Mouse (Mus musculus) cerebellum, adult 2 months (tissue): ENCODE measurements around the gene Raph1. TPM values are rescaled to one million over a fixed set of nuclear protein-coding genes. Genes with fewer than 3 reads are reported as not detected.

ENCODE experiments used
- DNase-seq, 2 experiments: peaks; one replicate each; pipeline ENCODE4 v3.0.0; 2021
- H3K27ac ChIP-seq: fragments of 200-500 bp; 2 replicates; pipeline ENCODE4 v1.5.1; 2012; ENCODE audit warnings: low read length, control low read depth, inconsistent platforms; ENCODE audit not compliant: insufficient read depth
- H3K27me3 ChIP-seq: fragments of 200-500 bp; 2 replicates; pipeline ENCODE4 v1.6.1; 2012; ENCODE audit warnings: inconsistent platforms, mild to moderate bottlenecking, low read length, moderate library complexity; ENCODE audit not compliant: control insufficient read depth, insufficient read depth
- H3K4me1 ChIP-seq: fragments of 200-500 bp; 2 replicates; pipeline ENCODE4 v1.6.1; 2011; ENCODE audit warnings: low read length; ENCODE audit not compliant: control insufficient read depth, insufficient read depth
- H3K4me3 ChIP-seq: fragments of 200-500 bp; replicated peaks from 2 replicates; pipeline ENCODE3; 2011; ENCODE audit warnings: mild to moderate bottlenecking, low read depth, low read length, control low read depth; ENCODE audit not compliant: insufficient read depth
- CTCF ChIP-seq: fragments of 200-500 bp; IDR thresholded peaks from 2 replicates; pipeline ENCODE4 v1.5.1; 2011; ENCODE audit warnings: low read depth, mild to moderate bottlenecking, control low read depth, low read length, moderate library complexity, borderline replicate concordance; ENCODE audit not compliant: insufficient read depth
- POLR2A ChIP-seq: fragments of 200-500 bp; IDR thresholded peaks from 2 replicates; pipeline ENCODE4 v1.6.1; 2011; ENCODE audit warnings: low read length, control low read depth, borderline replicate concordance; ENCODE audit not compliant: insufficient read depth
- WGBS: fragments of 180-500 bp; shearing (Covaris S2); methylation state at CpG from one replicate; pipeline ENCODE4 v1.1.7; 2018; 5-methylcytosine and 5-hydroxymethylcytosine counted together
- polyA plus RNA-seq: library from polyadenylated mRNA; depleted of rRNA; stranded (reverse); fragments of >200 nt; gene quantifications from 2 replicates; pipeline ENCODE4 v1.2.3, GENCODE M21; 2012; rRNA removed

Raph1 gene
- polyA plus RNA-seq: 11.0 and 11.1 TPM in 2 replicates

DNA sequence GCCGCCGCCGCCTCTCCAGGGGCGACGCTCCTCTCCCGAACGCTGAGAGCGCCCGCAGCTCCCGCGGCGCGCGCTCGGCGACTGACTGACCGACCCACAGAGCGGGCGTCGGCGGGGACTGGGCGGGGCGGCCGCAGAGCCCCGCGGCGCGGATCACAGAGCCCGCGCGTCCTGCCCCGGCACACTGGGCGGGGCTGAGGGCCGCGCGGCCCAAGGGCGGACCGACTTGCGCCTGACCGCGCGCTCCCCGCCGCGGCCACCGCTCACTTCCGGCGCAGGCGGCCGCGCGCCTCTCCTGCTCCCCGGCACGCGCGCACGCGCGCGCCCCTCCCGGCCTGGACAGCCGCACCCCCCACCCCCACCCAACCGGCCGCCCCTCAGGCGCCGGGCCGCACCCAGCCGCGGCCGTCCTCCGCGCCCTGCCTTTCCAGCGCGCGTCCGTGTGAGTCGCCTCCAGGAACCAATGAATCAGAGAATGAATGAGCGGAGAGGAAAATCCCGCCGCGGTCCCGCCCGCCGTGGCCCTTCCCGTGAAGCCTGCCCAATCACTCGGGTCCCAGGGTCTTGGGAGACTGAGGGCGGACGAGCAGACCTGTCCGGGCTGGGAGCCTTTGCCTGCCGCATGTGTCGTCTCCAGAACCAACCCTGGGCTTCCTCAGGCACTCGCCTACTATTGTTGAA is at the start of gene Raph1:
Gene Raph1 (minus strand): TSS at position 474 of the 681 bp plus-strand sequence.
- peak within 1 kb of the TSS; percentile 93 for H3K27ac ChIP-seq
- TF ChIP-seq CTCF (no peak), POLR2A (no peak)
- 1% methylated on average over 85 of the region's 92 CpGs for WGBS
- no peaks in the 10 kb centered on the region for H3K27me3 ChIP-seq
- peak within 1 kb of the TSS; percentile 68 for H3K4me3 ChIP-seq
- DNase-seq: peak; percentile 83 to 91
- H3K4me1 ChIP-seq: peaks cover 2% of the 10 kb centered on the region; the same call in 1 of the 2 replicates

DNA sequence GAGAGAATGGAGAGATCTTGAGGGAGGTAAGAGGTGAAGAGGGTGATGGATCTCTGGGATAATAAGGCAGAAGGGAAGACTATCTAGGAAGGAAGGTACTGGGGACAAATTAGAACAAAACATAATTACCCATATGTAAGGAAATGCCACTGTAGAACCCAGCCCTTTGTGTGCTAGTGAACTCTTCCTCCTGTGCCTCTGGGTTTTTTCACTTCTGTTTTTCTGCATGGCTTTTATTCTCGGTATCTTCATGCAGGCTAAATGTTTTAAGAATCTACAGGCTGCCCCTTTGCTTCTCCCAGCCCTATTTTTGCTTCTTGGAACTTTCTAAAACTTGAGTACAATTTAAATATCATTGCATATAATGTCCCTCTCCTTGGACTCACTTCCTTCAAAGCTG is 48.8 kb upstream of the Raph1 start:
- H3K27me3 ChIP-seq: no peaks in the 10 kb centered on the region
- 79% methylated on average over 1 of the region's 1 CpGs for WGBS

GRCm38 (mm10) chr1:60614902-60615301 is 48.0 kb upstream of the Raph1 start:
- Histone ChIP-seq H3K27ac (no peak overlapping the region), H3K4me1 (no peaks in the 10 kb centered on the region), H3K27me3 (no peaks in the 10 kb centered on the region), H3K4me3 (no peak overlapping the region)
- 81% methylated on average over 1 of the region's 1 CpGs for WGBS
- DNase-seq: no peak
- TF ChIP-seq POLR2A (no peak), CTCF (no peak)

More for the DNA sequence above, 48.8 kb upstream of the Raph1 start:
- Histone ChIP-seq H3K4me3 (no peak overlapping the region), H3K4me1 (no peaks in the 10 kb centered on the region), H3K27ac (no peak overlapping the region)
- DNase-seq: no peak
- no peak for TF ChIP-seq CTCF
- TF ChIP-seq POLR2A: no peak

DNA sequence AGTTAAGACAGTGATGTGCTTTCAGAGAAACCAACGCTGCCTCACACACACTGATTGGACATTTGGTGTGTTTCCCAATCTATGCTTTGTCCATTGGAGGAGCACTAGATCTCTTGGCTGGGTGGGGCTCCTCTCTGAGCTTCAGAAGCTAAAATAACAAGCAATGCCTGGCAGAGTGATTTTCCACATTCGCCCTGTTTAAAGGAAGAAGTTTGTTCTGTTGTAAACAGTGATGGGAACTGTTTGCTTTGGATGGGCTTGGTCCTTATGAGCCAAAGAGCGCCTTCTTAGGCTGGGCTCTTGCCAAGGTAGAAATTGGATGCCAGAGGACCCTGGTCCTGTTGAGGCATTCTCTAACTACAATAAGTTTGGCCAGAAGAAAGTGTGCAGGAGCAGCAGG is 45.1 kb upstream of the Raph1 start:
- Histone ChIP-seq H3K27me3 (no peaks in the 10 kb centered on the region), H3K4me3 (no peak overlapping the region), H3K27ac (no peak overlapping the region), H3K4me1 (no peaks in the 10 kb centered on the region)
- TF ChIP-seq CTCF (no peak), POLR2A (no peak)
- no peak for DNase-seq
- 88% methylated on average over 3 of the region's 3 CpGs for WGBS

GRCm38 (mm10) chr1:60610631-60611030 is 43.7 kb upstream of the Raph1 start:
- TF ChIP-seq CTCF (no peak), POLR2A (no peak)
- H3K4me3 ChIP-seq: no peak overlapping the region
- H3K27ac ChIP-seq: no peak overlapping the region
- WGBS: 18% methylated on average over 4 of the region's 4 CpGs
- H3K27me3 ChIP-seq: no peaks in the 10 kb centered on the region
- DNase-seq: no peak
- H3K4me1 ChIP-seq: no peaks in the 10 kb centered on the region

GRCm38 (mm10) chr1:60609011-60609775 is 42.3 kb upstream of the Raph1 start:
- 90% methylated on average over 8 of the region's 8 CpGs for WGBS

DNA sequence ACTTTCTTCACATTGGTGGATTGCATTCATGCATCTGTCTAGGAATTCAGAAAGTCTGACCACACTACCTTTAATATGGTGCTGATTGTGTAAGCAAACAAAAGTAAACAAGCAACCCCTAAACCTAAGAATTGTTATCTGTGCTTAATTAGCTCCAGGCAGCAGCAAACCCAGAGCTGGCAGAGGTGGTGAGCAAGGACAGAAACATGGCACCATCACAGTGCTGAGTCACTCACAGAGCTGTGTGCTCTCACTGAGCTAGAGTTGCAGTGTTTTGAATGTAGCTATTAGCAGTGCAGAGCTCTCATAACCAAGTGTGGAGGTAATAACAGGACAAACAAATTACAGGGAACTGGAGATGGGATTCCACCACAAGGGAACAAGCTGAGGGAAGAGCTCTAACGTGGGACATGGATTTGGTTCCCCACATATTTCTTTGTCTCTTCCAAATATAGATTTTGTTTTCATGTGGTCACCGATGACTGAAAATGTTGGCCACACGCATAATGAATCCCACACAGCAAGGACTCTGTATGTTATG is 37.6 kb upstream of the Raph1 start:
- no peak for TF ChIP-seq POLR2A
- no peak for TF ChIP-seq CTCF
- 85% methylated on average over 3 of the region's 3 CpGs for WGBS
- no peak for DNase-seq
- no peak overlapping the region for H3K4me3 ChIP-seq
- no peaks in the 10 kb centered on the region for H3K27me3 ChIP-seq
- H3K4me1 ChIP-seq: no peaks in the 10 kb centered on the region
- H3K27ac ChIP-seq: no peak overlapping the region

More at GRCm38 (mm10) chr1:60609011-60609775, 42.3 kb upstream of the Raph1 start:
- no peak for TF ChIP-seq CTCF
- no peak for TF ChIP-seq POLR2A
- Histone ChIP-seq H3K4me3 (no peak overlapping the region), H3K27ac (no peak overlapping the region), H3K27me3 (no peaks in the 10 kb centered on the region), H3K4me1 (no peaks in the 10 kb centered on the region)
- DNase-seq: no peak
